Mouse (Mus musculus) Patski (cell line): ENCODE results near the gene Gfod1. TPM values are rescaled to one million over a fixed set of nuclear protein-coding genes. Genes with fewer than 3 reads are reported as not detected.
A peak's percentile ranks its signal among the peaks of the same experiment; 100 is the strongest.

Experiments used
- ATAC-seq: fragments of 100-300 bp; one replicate; pipeline ENCODE4 v1.8.0; 2021
- CTCF ChIA-PET: fragments of 350-600 bp; sonication (Branson Sonifier 250); formaldehyde crosslinking; loops from one replicate; lab custom pipeline; 2022; ENCODE audit warnings: inconsistent platforms; lab: Charles Lee
- POLR2A ChIA-PET: fragments of 350-600 bp; sonication (Branson Sonifier 250); formaldehyde crosslinking; loops from one replicate; lab custom pipeline; 2022; ENCODE audit warnings: antibody characterized with exemption, inconsistent platforms; lab: Charles Lee
- DNase-seq: peaks from one replicate; pipeline ENCODE4 v3.0.0-alpha.2; 2011; ENCODE audit warnings: low read depth, low spot score
- H3K27me3 ChIP-seq: fragments of 371-371 bp; one replicate; pipeline ENCODE4 v1.5.1; 2021
- CTCF ChIP-seq: fragments of 100-300 bp; IDR thresholded peaks from one replicate; pipeline ENCODE4 v1.5.1; 2021
- in situ Hi-C: fragments of 300-500 bp; cut with MboI; formaldehyde crosslinking; loops from 3 replicates; pipeline ENCODE4 v1.11.1; 2018; ENCODE audit warnings: low pct_unique_long_range_greater_than_20kb, mixed read lengths
- polyA plus RNA-seq: library from polyadenylated mRNA; unstranded; gene quantifications from one replicate; pipeline ENCODE4 v1.2.3, GENCODE M21; 2021

The Gfod1 gene
- polyA plus RNA-seq, 1 experiment from 2014 or later: 1.3 TPM

DNA sequence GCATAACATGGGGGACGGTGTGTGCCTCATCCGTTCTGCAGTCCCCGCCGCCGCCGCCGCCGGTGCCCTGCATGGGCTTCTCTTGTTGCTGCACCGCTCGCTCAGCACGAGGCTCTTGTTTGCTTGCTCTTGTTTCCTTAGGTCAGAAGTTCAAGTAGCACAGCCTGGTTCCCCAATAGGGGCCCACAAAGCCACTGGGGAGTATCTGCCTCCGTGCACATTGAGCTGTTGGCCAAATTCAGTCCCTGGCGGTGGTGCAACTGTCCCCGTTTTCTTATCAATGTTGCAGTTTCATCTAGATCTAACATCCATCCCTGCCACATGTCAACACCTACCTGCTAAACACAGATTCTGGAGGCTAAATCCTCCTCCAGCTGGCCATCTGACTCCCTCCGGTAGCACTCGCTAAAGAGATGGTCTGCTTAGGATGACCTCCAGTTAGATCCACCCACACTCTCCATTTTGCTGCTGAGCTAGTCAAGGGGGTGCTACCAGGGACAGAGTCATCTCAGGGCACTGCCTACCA, 95.0 kb downstream of the Gfod1 start:
- no peaks in the 10 kb centered on the region for H3K27me3 ChIP-seq
- DNase-seq: no peak
- no peak for TF ChIP-seq CTCF
- ChIA-PET POLR2A (interaction anchor here (0.6 kb wide), 1 partner anchor 999 kb away, joined by 3 read pairs; no protein-coding TSS in a partner anchor), CTCF (no interaction called here)
- in situ Hi-C loops: no loop called here
- no peak for ATAC-seq

DNA sequence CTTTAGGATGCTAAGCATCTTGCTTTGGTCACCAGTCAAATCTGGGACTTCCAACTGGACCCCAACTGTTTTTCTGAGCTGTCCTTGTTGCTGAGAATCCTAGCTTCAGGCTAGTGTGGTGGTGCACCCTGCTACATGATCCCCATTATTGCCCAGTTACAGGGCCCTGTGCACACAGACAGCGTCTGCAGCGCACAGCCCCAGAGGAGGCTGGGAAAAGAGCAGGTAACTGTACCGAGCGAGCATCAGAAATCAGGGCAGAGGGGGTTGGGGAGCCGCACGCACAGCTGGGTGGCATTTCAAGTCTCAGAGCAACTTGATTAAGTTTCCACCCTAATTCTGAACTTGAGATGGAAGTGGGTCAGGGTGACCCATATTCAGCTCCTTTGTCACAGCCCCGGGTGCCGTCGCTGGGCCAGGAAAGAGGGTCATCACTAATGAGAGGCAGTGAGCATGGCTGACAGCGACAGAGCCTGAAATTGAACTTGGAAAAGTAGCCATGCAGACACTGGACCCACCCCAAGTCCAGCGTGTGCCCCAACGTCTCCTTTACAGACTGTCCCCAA, 97.8 kb downstream of the Gfod1 start:
- DNase-seq: no peak
- CTCF ChIA-PET: interaction anchor here (1.3 kb wide), 1 partner anchor 9 kb away, joined by 4 read pairs; no protein-coding TSS in a partner anchor
- ATAC-seq: no peak
- no peak for TF ChIP-seq CTCF
- POLR2A ChIA-PET: no interaction called here
- in situ Hi-C loops: no loop called here
- no peaks in the 10 kb centered on the region for H3K27me3 ChIP-seq

DNA sequence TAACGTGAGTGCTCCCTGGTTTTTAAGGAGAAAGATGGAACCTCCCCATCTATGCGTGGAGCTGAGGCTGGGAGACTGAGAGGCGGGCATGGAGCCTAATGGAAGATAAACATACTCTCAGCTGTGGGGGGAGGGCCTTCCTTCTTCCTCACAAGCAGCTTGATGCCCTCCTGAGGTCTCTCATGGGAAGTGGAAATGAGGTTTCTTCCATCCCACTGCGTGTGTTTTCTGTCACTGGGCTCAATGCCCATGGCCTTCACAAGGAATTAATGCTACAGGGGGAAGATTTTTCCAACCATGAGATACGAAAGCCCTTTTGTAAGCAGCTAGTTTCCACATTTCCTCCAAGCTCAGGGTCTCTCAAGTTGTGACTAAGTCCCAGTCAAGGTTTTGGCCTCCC, 100.3 kb downstream of the Gfod1 start:
- H3K27me3 ChIP-seq: no peaks in the 10 kb centered on the region
- POLR2A ChIA-PET: no interaction called here
- in situ Hi-C loops: no loop called here
- DNase-seq (no peak), ATAC-seq (no peak)
- TF ChIP-seq CTCF: no peak
- CTCF ChIA-PET: interaction anchor here (1.2 kb wide), 1 partner anchor 156 kb away, joined by 3 read pairs; no protein-coding TSS in a partner anchor

DNA sequence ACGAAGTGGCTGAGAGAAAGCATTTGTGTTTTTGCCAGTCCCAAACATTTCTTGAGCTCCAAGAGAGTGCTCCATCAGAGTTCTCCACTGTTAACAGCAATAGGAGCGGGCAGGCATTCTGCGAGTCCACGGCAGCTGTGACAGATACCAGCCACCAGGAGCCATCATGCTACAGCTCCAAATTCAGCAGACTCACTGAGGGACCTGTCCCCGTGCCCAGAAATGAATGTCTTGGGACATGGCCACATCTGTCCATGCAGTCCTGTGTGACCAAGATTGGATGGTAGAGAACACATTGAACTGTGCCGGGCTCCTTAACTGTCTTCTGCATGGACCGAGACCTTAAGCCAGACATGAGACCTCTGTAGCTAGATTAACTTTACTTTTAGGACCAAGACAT, 100.7 kb downstream of the Gfod1 start:
- POLR2A ChIA-PET: no interaction called here
- DNase-seq (no peak), ATAC-seq (no peak)
- in situ Hi-C loops: no loop called here
- no peaks in the 10 kb centered on the region for H3K27me3 ChIP-seq
- CTCF ChIA-PET: interaction anchor here (1.2 kb wide), 1 partner anchor 156 kb away, joined by 3 read pairs; no protein-coding TSS in a partner anchor
- no peak for TF ChIP-seq CTCF

DNA sequence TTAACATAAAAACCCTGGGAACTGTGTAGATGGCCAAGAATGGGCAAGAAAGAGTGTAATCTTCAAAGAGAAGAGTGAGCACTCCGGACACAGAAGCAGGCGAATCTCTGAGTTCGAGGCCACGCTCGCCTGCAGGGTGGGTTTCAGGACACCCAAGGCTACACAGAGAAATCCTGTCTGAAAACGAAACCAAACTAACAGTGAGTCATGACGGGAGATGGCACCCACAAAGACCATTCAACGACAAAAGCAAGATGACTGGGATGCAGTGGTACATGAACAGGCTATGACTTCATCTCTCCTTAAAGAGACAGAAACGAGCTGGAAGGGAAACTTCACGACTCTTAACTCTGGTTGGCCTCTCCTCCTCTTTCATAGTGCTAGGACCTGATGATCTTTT, 101.6 kb downstream of the Gfod1 start:
- ChIA-PET CTCF (interaction anchor here (1.2 to 1.6 kb wide), 2 partner anchors 95 to 157 kb away, joined by 3 read pairs; no protein-coding TSS in a partner anchor), POLR2A (no interaction called here)
- no peak for TF ChIP-seq CTCF
- in situ Hi-C loops: no loop called here
- DNase-seq (no peak), ATAC-seq (no peak)
- no peaks in the 10 kb centered on the region for H3K27me3 ChIP-seq

DNA sequence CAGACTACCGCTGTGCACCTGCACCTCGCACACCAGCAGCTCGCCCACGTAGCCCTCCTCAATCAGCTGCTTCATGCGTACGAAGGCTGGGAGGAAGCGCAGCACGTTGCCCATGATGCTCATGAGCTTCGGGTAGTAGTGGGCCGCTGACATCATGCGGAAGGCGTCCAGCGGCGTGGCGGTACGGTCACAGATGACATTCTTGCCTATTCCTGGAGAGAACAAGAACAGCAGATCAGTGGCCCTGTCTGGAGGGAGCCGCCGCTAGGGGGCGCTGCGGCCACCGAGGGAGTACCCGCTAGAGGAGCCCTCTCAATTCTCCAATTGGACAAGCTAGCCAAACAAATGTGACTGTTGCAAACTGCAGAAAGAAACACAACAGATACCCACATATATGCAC, 102.9 kb downstream of the Gfod1 start:
- CTCF ChIA-PET: interaction anchor here (0.6 to 1.6 kb wide), 4 partner anchors 10 to 118 kb away, joined by 3 to 4 read pairs (median 4); no protein-coding TSS in a partner anchor
- DNase-seq (no peak), ATAC-seq (no peak)
- no peak for TF ChIP-seq CTCF
- in situ Hi-C loops: no loop called here
- H3K27me3 ChIP-seq: no peaks in the 10 kb centered on the region
- POLR2A ChIA-PET: no interaction called here

DNA sequence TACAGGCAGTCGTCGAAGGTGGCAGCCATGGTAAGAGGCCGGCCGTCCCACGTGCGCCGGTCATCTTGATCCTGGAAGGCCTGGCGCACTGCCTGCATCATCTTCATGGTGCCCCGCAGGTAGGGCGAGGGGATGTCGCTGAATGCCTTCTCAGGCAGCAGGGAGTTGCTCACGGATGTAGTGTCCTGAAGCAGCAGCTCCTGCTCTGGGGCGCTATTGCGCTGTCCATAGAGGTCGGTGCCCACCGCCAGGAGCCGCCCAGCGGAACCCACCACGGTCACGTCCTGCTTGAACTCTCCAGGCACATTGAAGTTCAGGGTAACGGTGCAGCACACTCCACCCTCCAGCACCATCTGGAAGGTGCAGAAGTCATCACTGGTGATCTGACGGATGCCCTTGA, 103.5 kb downstream of the Gfod1 start:
- no peaks in the 10 kb centered on the region for H3K27me3 ChIP-seq
- ATAC-seq (no peak), DNase-seq (no peak)
- ChIA-PET CTCF (interaction anchor here (1.1 to 1.6 kb wide), 2 partner anchors 9 to 97 kb away, joined by 3 read pairs; no protein-coding TSS in a partner anchor), POLR2A (no interaction called here)
- in situ Hi-C loops: no loop called here
- TF ChIP-seq CTCF: no peak

DNA sequence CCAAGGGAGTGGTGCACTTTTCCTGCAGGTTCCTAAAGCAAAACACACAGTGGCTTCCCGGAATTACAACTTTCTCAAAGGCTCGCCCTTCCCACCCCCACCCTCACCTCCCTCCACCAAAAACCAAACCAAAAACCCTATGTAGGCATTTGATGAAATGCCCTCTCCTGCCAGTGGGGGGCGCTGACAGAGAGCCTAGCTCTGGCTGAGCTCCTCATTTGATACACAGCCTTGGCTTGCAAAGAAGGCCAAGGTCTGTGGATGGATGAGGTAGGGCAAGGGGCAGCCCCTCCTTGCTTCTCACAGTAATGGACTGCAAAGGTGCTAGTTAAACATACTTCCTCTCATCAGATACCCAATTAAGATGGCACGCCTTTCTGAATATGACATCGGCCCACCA, 104.2 kb downstream of the Gfod1 start:
- ChIA-PET CTCF (interaction anchor here (1.0 to 1.7 kb wide), 3 partner anchors 12 to 103 kb away, joined by 3 to 5 read pairs (median 3); no protein-coding TSS in a partner anchor), POLR2A (no interaction called here)
- no peak for TF ChIP-seq CTCF
- DNase-seq (no peak), ATAC-seq (no peak)
- H3K27me3 ChIP-seq: no peaks in the 10 kb centered on the region
- in situ Hi-C loops: no loop called here

DNA sequence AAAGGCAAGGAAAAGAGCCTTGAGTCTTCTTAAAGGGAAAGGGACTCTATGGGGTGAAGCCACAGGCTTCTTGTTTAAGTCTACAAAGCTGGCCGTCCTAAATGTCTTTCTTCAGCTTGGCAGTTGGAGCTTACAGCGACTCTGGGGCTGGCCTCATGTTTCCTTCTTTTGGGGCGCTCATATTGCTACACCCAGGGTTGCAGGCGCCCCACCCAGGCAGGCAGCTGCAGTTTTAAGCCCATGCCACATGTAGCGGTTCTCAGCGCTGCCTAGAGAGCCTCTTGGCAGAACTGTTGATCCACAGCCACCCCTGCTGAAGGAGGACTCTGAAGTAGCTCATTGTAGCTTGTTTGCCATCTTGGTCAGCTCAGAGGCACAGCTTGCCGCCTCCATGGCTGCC, 104.7 kb downstream of the Gfod1 start:
- in situ Hi-C loops: no loop called here
- ChIA-PET POLR2A (interaction anchor here (1.0 kb wide), 1 partner anchor 22 kb away, joined by 4 read pairs; no protein-coding TSS in a partner anchor), CTCF (interaction anchor here (0.8 to 1.7 kb wide), 5 partner anchors 12 to 103 kb away, joined by 3 to 5 read pairs (median 3); no protein-coding TSS in a partner anchor)
- DNase-seq: no peak
- TF ChIP-seq CTCF: no peak
- ATAC-seq: no peak
- no peaks in the 10 kb centered on the region for H3K27me3 ChIP-seq

DNA sequence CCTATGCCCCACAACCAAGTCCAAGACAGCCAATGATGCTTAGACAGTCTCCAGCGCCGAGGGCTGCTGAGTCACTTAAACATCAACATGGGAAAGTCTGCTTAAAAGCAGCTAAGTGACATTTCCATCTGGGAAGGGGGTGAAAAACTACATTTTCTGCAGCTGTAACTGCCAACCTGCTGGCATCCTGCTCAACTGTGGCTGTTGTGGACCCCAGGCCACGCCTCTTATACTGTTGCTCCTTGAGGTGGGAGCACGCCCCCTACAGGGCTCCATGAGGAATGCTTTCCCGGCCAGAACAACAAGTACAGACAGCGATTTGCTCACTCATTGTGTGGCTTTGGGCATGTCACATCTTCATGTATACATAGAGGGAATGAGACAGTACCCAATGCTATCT, 106.8 kb downstream of the Gfod1 start:
- DNase-seq (no peak), ATAC-seq (no peak)
- in situ Hi-C loops: no loop called here
- ChIA-PET CTCF (interaction anchor here (1.0 to 1.5 kb wide), 3 partner anchors 10 to 216 kb away, joined by 4 read pairs; no protein-coding TSS in a partner anchor), POLR2A (no interaction called here)
- no peaks in the 10 kb centered on the region for H3K27me3 ChIP-seq
- TF ChIP-seq CTCF: peak; percentile 56

DNA sequence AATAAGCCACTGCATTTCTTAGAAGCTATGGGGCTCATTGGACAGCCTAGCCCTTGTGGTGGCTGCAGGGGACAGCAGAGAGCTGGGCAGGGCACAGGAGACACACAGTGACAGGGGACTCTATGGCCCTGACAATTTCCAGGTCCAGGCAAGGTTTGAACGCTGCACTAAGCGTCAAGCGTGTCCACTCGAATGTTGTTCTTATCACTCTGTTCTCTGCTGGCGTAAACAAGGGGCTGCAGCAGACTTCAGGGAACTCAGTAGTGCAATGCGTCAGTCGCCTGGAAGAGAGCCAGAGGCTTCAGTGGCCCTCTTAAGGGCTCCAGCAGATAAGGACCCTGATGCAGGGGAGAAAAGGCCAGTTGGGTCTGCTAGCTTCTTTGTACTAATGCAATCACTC, 108.0 kb downstream of the Gfod1 start:
- ChIA-PET POLR2A (no interaction called here), CTCF (interaction anchor here (1.1 to 1.5 kb wide), 2 partner anchors 13 to 218 kb away, joined by 4 read pairs; no protein-coding TSS in a partner anchor)
- TF ChIP-seq CTCF: no peak
- DNase-seq (no peak), ATAC-seq (no peak)
- in situ Hi-C loops: no loop called here
- no peaks in the 10 kb centered on the region for H3K27me3 ChIP-seq
